Mouse (Mus musculus) right cerebral cortex, postnatal 10 days (tissue): Measurements from ENCODE around the gene Rnf227.
A peak's percentile ranks its signal among the peaks of the same experiment; 100 is the strongest.

ENCODE experiments used
- DNase-seq, 2 experiments: peaks; one replicate each; pipeline ENCODE4 v3.0.0; 2021; ENCODE audit warnings: low spot score in 2 of 2

Rnf227 gene

DNA sequence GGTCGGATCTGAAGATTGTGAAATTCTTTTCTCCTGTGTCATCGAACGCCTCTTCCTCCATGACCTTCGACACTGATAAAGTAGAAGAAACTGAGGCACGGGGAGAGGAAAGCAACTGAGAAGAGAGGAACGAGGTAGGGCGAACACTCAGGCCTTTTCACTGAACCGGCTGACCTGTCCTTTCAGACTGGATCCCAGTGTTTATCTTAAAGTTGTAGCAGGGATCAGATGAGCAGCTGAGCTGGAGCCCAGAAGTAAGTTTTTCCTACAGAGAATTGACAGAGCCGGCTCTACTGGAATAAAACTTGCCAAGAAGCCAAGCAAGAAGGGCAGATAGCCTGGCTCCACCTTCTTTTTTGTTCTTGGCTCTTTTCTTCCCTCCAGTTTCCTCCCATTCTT is 30.6 kb downstream of the Rnf227 start:
- no peak for DNase-seq

- DNase-seq, result peak in 1 of 2 experiments; percentile 51
These were observed 31.3 kb downstream of the Rnf227 start for GRCm38 (mm10) chr11:69371601-69372000.

GRCm38 (mm10) chr11:69372056-69372779 is 32.0 kb downstream of the Rnf227 start:
- peak; percentile 80 to 84 for DNase-seq

DNA sequence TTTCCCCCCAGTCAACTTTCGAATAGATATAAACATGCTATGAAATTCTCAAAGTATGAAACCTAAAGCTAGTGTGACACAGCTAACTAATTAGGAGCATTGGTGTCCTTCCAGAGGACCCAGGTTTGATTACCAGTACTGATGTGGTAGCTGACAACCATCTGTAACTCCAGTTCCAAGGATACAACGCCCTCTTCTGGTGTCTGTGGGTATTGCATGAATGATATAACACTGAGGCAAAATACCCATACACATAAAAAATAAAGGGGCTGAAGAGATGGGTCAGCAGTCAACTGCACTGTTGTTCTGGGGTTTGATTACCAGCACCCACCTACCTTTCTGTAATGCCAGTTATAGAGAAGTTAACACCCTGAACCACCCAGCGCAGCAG is 32.5 kb downstream of the Rnf227 start:
- no peak for DNase-seq

DNA sequence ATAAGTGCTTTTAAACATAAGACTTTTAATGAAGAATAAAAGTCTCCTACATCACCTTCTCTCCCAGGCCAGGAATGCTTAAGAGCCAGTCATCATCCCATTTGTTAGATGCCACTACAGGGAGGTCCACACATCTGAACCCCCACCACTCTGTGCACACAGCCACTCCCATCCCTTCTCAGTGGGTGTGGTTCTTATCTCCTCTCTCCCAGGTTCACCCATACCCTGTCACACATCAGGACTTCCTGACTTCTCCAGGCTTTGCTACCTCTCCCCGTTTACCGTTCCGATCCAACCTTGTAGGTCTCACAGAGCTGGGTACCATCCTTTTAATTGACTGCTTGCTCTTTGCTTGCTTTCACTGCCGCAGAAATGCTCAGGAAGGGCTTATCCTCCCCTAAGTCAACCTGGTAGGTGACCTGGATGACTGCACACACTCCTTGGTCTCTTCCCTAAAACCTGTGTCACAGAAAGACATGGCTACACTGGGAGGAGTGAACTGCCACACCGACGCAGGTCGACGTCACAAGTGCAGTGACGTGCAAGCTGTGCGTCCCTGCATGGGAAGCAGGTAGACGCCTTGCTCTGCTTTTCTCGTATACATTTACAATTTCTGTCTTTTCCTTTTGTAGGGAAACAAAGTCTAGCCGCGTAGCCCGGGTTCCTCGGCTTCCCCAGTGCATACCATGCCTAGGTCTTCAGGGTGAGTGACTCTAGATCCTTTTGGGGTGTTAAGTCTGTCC is 33.1 kb downstream of the Rnf227 start:
- no peak for DNase-seq

DNA sequence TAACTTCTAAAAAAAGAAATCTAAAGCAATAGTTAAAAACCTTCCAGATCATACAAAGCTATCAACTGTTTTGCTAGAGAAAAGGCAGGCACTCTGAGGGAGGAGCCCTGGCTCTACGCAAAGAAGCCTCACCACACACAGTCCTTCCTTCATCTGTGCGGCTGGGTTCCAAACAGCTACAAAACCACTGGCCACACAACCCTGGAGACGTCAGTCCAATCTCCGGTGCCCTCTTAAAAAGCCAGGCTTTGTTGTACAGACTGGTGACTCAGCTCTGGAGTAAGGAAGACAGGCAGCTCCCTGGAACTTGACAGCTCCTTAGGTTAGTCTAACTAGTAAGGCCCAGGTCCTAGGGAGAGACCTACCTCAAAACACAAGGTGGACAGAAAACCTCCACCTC is 35.4 kb downstream of the Rnf227 start:
- no peak for DNase-seq

DNA sequence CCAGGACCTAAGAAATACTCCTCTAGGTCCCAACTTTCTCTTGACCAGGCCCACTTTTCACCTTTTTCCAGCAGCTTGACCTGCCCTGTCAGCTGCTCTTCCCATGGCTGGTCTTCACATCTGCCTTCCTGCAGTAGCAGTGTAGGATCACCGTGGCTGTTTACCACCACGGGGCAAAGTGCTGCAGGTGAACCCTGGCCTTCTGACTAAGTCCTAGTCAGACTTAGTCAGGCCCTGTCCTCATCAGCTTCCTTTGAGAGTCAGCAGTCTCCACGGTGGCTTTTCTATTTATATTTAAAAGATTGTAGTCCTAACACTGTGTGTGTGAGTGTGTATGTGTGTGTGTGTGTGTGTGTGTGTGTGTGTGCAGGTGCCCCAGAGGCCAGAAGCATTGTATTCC is 37.5 kb downstream of the Rnf227 start:
- no peak for DNase-seq

- no peak for DNase-seq
These were observed 39.3 kb downstream of the Rnf227 start for GRCm38 (mm10) chr11:69379600-69379999.

GRCm38 (mm10) chr11:69381356-69381755 is 41.1 kb downstream of the Rnf227 start:
- no peak for DNase-seq

DNA sequence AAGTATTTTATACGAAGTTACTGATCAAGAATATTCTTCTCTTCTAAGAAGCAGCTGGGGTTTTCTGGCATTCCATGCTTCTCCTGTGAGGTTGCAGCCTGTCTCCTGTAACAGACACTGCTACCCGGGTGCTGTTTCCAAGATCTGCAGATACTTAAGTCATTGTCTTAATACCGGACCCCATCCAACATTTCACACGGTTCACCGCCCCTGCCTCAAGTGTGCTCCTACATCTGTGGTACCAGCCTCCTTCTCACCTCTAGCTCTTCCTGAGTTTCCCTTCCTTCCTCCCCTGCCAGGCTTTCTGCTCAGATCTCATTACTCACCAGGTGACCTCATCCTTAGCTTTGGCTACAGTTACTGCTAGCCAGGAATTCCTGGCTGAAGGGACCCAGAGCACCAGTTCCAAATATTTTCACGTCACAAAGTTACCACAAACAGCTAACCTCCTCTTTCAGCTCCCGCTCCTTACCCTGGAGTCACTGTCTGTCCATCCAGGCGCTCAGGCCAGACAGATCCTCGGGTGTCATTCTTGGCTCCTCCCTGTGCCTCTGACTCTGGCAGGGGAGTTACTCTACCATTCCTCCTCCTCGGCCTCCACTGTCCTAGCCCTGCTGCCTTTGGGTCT is 42.3 kb downstream of the Rnf227 start:
- no peak for DNase-seq

- DNase-seq, result no peak
These were observed 44.7 kb downstream of the Rnf227 start for GRCm38 (mm10) chr11:69384979-69385378.

DNA sequence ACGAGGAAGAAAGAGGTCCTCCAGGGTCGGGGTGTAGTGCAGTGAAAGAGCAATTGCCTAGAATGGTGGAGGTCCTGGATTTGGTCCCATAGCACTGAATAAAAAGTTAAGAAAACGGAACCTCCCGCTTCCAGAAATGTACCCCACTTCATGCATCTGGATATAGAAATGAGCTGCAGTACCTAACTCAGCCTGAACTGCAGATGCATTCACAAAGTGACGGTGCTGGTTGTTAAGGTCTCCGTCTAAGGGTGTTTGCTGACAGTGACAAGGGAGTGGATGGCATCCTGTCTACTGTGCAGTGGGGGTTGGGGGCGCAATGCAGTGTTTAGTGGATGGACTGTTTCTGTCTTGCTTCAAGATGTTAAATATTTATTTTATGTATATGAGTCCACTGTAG is 46.5 kb downstream of the Rnf227 start:
- no peak for DNase-seq

GRCm38 (mm10) chr11:69388680-69389079 is 48.4 kb downstream of the Rnf227 start:
- no peak for DNase-seq

DNA sequence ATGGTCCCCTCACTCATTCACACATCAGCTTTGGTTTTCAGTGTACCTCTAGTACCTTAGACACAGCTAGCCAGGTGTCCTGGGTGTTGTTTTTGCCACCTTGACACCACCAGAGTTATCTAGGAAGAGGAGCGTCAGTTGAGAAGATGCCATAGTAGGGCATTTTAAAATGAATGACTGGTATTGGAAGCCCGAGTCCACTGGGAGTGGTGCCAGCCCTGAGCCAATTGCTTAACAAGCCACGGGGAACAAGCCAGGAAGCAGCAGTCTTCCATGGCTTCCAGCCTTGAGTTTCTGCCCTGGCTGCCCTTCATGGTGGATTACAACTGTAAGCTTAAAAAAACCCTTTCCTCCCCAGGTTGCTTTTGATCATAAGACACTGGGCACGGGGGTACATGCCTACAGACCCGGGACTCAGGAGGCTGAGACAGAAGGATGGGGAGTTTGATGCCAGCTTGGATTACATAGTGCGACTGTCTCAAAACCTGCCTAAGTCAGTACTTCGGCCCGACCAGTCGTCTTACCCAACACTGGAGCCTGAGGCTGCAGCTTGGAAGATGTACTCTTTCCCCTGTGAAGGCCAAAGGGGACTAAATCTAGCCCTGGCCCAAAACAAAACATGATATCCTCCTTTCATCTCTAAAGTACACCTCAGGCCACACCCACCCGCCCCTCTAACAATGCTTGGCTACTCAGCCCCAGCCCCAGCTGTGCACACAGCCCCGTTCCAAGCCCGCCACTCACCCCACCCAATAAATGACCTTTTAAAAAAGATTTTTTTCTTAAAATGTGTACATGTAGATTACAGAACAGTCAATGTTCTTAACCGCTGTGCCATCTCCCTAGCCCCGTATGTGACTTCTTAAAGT is 49.5 kb downstream of the Rnf227 start:
- peak; percentile 78 to 81 for DNase-seq

GRCm38 (mm10) chr11:69390400-69391034 is 50.3 kb downstream of the Rnf227 start:
- DNase-seq, result peak; percentile 77 to 81
